Mouse (Mus musculus) heart, postnatal 25 days (tissue): Measurements from ENCODE around the gene Gm3543. TPM values are rescaled to one million over a fixed set of nuclear protein-coding genes. Genes with fewer than 3 reads are reported as not detected.
"Not testable (repeated sequence)": the region's sequence is repeated elsewhere in the genome, so short reads cannot be mapped to it uniquely, and the experiment has no call there.

Experiments used
- DNase-seq: peaks from one replicate; pipeline ENCODE4 v3.0.0; 2022; ENCODE audit warnings: low spot score
- intact Hi-C: fragments of 180-260 bp; cut with DNase I; formaldehyde crosslinking; loops from one replicate; pipeline ENCODE4 v1.15.1; 2025
- total RNA-seq, 2 experiments: library from RNA; stranded (reverse); gene quantifications; 2 replicates each; pipeline ENCODE4 v1.2.3; 2021

Gm3543 gene
- total RNA-seq, result not detected

DNA sequence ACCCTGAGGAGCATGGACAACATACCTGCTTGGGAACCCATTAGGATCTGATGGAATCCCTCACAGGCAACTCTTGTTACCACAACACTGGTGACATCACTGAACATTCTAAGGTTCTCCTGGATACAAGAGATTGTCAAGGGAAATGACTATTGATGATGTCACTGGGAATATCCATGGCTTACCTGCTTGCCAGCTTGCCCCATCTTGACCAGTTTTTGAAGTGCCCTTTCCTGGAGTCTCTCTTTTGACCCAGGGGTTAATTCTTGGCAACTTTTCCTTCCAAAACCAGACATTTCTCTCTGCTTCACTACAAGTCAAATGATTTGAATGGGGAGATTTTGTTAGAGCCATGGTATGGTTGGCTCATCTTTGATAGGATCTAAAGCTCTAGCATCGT, at the start of gene Gm3543:
Gene Gm3543, minus strand, starts transcription at position 101 of the 400 bp plus-strand sequence.
- DNase-seq, intact Hi-C loops: not testable (repeated sequence)

DNA sequence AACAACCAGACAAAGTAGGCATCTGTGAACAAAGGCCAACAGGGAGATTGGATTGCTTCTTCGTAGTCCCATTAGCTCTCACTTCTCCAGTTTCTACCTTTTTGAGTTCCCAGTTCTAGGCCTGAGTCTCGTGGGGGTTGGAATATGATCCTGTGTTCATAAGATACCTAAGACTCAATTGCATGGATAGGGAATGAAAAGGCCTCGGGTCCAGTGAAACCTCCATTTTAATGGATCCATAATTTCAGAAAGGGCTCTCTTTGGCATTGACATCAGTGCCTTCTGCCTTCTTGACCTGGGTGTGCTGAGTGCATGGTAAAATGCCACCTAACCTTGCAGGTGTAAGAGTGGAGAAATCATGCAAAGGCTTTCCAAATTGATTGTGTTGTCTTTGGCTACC, 14.5 kb downstream of the Gm3543 start:
- intact Hi-C loops, DNase-seq: not testable (repeated sequence)

DNA sequence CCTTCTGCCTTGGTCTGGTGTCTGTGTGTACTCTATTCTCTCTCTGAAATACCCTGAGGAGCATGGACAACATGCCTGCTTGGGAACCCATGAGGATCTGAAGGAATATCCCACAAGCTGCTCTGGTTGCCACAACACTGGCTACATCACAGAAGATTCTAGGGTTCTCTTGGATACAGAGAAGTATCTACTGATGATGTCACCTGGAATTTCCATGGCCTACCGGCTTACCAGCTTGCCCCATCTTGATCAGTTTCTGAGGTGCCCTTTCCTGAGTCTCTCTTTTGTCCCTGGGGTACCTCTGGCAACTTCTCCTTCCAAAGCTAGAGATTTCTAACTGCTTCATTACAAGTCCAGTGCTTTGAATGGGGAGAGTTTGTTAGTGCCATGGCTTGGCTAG, 15.3 kb downstream of the Gm3543 start, which contains the start of gene Gm6401:
Gene Gm6401, minus strand, starts transcription at position 101 of the 400 bp plus-strand sequence.
- intact Hi-C loops, DNase-seq: not testable (repeated sequence)

DNA sequence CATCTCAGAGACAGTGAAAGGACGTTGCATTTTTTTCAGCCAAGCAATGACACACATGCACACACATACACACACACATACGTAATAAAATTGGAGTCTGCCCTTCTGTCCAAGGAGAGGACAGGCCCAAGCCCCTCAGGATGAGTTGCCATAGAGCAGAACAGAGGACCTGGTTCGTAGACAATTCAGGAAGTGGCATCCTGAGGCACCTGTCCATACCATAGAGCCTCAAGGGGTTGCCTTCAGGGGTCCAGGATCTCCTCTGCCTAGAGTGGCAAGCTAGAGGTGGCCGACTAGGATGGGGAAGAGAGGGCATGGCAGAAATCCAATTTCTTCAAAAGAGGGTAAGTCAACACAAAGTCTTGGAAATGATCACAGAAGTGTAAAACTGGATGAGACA, 19.0 kb downstream of the Gm3543 start:
- DNase-seq, intact Hi-C loops: not testable (repeated sequence)

DNA sequence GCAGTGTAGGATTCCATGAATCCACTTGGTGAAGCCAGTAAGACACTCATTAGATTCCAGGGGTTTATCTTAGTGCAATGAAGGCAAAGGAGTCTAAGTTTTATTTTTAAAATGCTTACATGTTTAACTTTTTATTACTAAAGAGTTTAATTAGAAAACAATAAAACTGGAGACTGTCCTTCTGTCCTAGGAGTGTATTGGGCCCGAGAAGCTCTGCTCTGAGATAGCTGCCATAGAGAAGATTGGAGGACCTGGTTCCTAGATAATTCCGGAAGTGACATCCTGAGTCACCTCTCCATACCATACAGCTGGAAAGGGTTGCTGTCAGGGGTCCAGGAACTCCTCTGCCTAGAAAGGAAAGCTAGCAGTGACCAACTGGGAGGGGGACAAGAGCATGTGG, 39.4 kb downstream of the Gm3543 start, which contains the start of gene 1700024B05Rik:
Gene 1700024B05Rik, plus strand, starts transcription at position 301 of the 400 bp plus-strand sequence.
- DNase-seq, intact Hi-C loops: not testable (repeated sequence)

Other genes starting within 250 kb of the Gm3543 start
- not detected for gene Gm7929, start 232.7 kb downstream of the Gm3543 start, total RNA-seq
- gene Gm47189, start 210.9 kb downstream of the Gm3543 start, total RNA-seq, result not detected
- not detected for gene Gm7980, start 76.0 kb downstream of the Gm3543 start, total RNA-seq
- gene 1700049E17Rik1, start 58.4 kb downstream of the Gm3543 start, total RNA-seq, result not detected
- gene 1700024B05Rik, start 39.3 kb downstream of the Gm3543 start, total RNA-seq, result not detected
- not detected for gene Gm6401, start 15.4 kb downstream of the Gm3543 start, total RNA-seq
- gene Gm7951, start 134.0 kb upstream of the Gm3543 start, total RNA-seq, result not detected
- not detected for gene Gm17027, start 179.3 kb upstream of the Gm3543 start, total RNA-seq
- gene Gm3573, start 207.5 kb upstream of the Gm3543 start, total RNA-seq, result not detected